Mouse (Mus musculus): ENCODE measurements around the gene Slc7a5.

The Slc7a5 gene

GRCm38 (mm10) chr8:121943716-121944115 is 36.2 kb upstream of the Slc7a5 start:
- in situ Hi-C loops (cut with MboI; ENCODE audit: low pct_unique_long_range_greater_than_20kb in 1 of 2, low sequenced_read_pairs in 2 of 2, unreplicated experiment in 1 of 2), result loop anchor here in 1 of 2 experiments (25.0 kb wide), 1 partner anchor 356 kb away; the partner anchor contains the start of genes Fbxo31 and Map1lc3b

- in situ Hi-C loops (cut with MboI; ENCODE audit: low pct_unique_long_range_greater_than_20kb in 1 of 2, low sequenced_read_pairs in 2 of 2, unreplicated experiment in 1 of 2), result loop anchor here in 1 of 2 experiments (25.0 kb wide), 1 partner anchor 356 kb away; the partner anchor contains the start of genes Fbxo31 and Map1lc3b
These were observed 35.6 kb upstream of the Slc7a5 start for GRCm38 (mm10) chr8:121943057-121943540.

GRCm38 (mm10) chr8:121938732-121939131 is 31.2 kb upstream of the Slc7a5 start:
- in situ Hi-C loops (cut with MboI; ENCODE audit: low pct_unique_long_range_greater_than_20kb in 1 of 2, low sequenced_read_pairs in 2 of 2, unreplicated experiment in 1 of 2), result loop anchor here (10.0 to 25.0 kb wide), 2 partner anchors 184 to 351 kb away; partner anchors contain the start of genes Fbxo31 (in 1 of the 2) and Map1lc3b (in 1 of the 2)

DNA sequence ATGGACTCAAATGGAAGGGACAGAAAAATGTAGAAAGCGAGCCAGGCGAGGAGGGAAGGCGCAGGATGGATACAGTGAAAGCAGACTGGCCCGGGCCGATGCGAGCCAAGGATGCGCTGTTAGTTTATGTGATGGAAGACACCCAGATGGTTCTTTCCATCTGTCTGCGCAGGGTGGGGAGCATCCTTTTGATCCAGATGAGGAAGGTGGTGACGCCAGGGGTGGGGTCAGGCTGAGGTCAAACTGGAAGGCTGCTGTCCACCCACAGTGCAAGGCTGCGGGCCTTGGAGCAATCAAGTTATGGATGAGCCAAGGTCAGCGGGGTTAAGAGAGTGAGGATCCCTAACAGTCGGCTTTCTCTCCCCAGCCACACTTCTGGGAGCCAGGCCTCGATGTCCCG is 28.9 kb upstream of the Slc7a5 start:
- in situ Hi-C loops (cut with MboI; ENCODE audit: low pct_unique_long_range_greater_than_20kb in 1 of 2, low sequenced_read_pairs in 2 of 2, unreplicated experiment in 1 of 2), result loop anchor here (10.0 to 25.0 kb wide), 2 partner anchors 182 to 349 kb away; partner anchors contain the start of genes Fbxo31 (in 1 of the 2) and Map1lc3b (in 1 of the 2)

- in situ Hi-C loops (cut with MboI; ENCODE audit: low pct_unique_long_range_greater_than_20kb in 1 of 2, low sequenced_read_pairs in 2 of 2, unreplicated experiment in 1 of 2), result loop anchor here (10.0 to 25.0 kb wide), 2 partner anchors 181 to 348 kb away; partner anchors contain the start of genes Fbxo31 (in 1 of the 2) and Map1lc3b (in 1 of the 2)
These were observed 28.1 kb upstream of the Slc7a5 start for GRCm38 (mm10) chr8:121935341-121936294.

DNA sequence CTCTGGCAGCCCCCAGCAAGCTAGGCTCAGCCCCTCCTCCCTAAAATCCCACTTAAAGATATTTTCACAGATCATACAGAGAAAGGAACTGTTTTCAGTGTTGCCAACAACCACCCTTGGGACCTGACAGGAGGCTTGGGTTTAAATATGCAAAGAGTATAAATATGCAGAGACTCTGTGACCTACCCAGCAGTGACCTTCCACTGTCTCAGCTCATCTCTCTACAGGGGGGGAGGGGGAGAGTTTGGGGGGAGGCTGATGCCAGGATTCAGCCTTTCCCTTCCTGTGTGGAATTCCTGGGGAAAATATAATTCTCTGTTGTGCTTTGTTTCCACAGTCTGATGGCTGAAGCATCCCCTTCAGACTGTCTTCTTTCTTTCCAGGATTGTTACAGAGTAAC is 27.4 kb upstream of the Slc7a5 start:
- in situ Hi-C loops (cut with MboI; ENCODE audit: low pct_unique_long_range_greater_than_20kb in 1 of 2, low sequenced_read_pairs in 2 of 2, unreplicated experiment in 1 of 2), result loop anchor here (5.0 to 25.0 kb wide), 3 partner anchors 83 to 348 kb away; partner anchors contain the start of genes Fbxo31 (in 1 of the 2) and Map1lc3b (in 1 of the 2)

GRCm38 (mm10) chr8:121934506-121934905 is 27.0 kb upstream of the Slc7a5 start:
- in situ Hi-C loops (cut with MboI; ENCODE audit: low pct_unique_long_range_greater_than_20kb in 1 of 2, low sequenced_read_pairs in 2 of 2, unreplicated experiment in 1 of 2), result loop anchor here (5.0 to 25.0 kb wide), 3 partner anchors 82 to 347 kb away; partner anchors contain the start of genes Fbxo31 (in 1 of the 2) and Map1lc3b (in 1 of the 2)

DNA sequence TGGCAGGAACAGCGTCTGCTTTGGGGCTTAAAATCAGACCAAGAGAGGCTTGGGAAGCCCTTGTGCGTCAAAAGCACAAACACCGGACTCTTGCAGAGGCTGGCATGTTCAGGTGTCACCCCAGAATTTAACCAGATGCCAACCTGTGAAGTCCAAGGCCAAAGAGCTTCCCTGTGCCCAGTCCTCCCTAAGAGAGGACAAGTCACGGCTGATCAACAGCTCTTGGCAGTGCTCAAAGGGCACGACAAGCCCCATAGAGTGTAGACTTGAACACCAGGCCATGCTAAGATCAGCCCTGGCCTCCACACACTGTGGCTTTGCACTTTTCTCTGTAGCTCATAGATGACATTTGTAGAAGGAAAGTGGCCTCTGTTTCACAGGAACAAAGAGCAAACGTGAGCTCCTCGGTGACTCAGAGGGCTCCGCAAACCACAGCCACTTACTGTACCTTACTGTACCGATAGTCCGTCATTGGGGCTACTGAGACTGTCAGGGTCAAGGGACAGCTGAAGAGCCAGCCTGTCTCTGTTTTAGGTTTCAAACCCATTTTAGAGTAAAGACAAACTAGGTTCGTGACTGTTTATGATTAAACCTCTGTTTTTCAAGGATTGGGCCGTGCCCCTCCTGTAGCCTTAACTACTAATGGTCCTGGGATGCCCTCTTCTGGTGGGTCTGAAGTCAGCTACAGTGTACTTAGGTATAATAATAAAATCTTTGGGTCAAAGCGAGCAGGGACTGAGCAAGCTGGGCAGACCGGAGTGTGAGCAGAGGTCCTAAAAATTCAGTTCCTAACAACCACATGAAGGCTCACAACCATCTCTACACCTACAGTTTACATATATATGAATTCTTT is 25.4 kb upstream of the Slc7a5 start:
- in situ Hi-C loops (cut with MboI; ENCODE audit: low pct_unique_long_range_greater_than_20kb in 1 of 2, low sequenced_read_pairs in 2 of 2, unreplicated experiment in 1 of 2), result loop anchor here (5.0 to 25.0 kb wide), 3 partner anchors 81 to 346 kb away; partner anchors contain the start of genes Fbxo31 (in 1 of the 2) and Map1lc3b (in 1 of the 2)

DNA sequence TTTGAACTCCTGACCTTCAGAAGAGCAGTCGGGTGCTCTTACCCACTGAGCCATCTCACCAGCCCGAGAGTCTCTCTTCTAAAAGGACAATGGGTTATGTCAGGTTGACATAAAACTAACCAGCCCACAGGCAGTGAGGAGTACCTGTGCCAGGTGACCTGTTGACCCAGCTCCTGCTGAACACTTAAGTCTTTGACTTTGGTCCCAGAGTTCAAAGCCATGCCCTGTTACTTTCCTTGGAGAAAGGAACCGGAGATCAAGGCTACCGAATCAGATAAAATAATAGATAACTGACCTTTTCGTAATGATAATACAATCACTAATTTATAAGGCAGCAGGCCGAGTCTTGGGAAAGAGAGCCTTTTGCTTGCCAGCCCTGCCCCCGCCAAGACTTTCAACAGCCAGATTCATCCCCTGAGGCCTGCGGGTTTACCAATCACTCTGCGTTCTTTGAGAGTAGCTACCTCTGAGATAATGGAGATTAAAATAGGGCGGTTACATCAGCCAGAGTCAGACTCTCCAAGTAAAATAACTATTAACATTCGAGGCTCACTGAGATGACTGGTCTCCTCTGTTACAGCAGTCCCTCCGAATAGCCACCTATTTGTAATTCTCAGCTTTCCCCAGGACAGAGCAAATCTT is 24.7 kb upstream of the Slc7a5 start:
- in situ Hi-C loops (cut with MboI; ENCODE audit: low pct_unique_long_range_greater_than_20kb in 1 of 2, low sequenced_read_pairs in 2 of 2, unreplicated experiment in 1 of 2), result loop anchor here (5.0 to 25.0 kb wide), 3 partner anchors 80 to 345 kb away; partner anchors contain the start of genes Fbxo31 (in 1 of the 2) and Map1lc3b (in 1 of the 2)

- in situ Hi-C loops (cut with MboI; ENCODE audit: low pct_unique_long_range_greater_than_20kb in 1 of 2, low sequenced_read_pairs in 2 of 2, unreplicated experiment in 1 of 2), result loop anchor here (5.0 to 25.0 kb wide), 3 partner anchors 79 to 344 kb away; partner anchors contain the start of genes Fbxo31 (in 1 of the 2) and Map1lc3b (in 1 of the 2)
These were observed 24.1 kb upstream of the Slc7a5 start for GRCm38 (mm10) chr8:121931571-121931970.

- in situ Hi-C loops (cut with MboI; ENCODE audit: low pct_unique_long_range_greater_than_20kb in 1 of 2, low sequenced_read_pairs in 2 of 2, unreplicated experiment in 1 of 2), result loop anchor here (5.0 to 25.0 kb wide), 3 partner anchors 78 to 343 kb away; partner anchors contain the start of genes Fbxo31 (in 1 of the 2) and Map1lc3b (in 1 of the 2)
These were observed 22.6 kb upstream of the Slc7a5 start for GRCm38 (mm10) chr8:121930047-121930446.

GRCm38 (mm10) chr8:121927316-121927715 is 19.8 kb upstream of the Slc7a5 start:
- in situ Hi-C loops (cut with MboI; ENCODE audit: low pct_unique_long_range_greater_than_20kb in 1 of 2, low sequenced_read_pairs in 2 of 2, unreplicated experiment in 1 of 2), result loop anchor here in 1 of 2 experiments (25.0 kb wide), 1 partner anchor 340 kb away; the partner anchor contains the start of genes Fbxo31 and Map1lc3b

GRCm38 (mm10) chr8:121926266-121926665 is 18.8 kb upstream of the Slc7a5 start:
- in situ Hi-C loops (cut with MboI; ENCODE audit: low pct_unique_long_range_greater_than_20kb in 1 of 2, low sequenced_read_pairs in 2 of 2, unreplicated experiment in 1 of 2), result loop anchor here in 1 of 2 experiments (25.0 kb wide), 1 partner anchor 339 kb away; the partner anchor contains the start of genes Fbxo31 and Map1lc3b

- in situ Hi-C loops (cut with MboI; ENCODE audit: low pct_unique_long_range_greater_than_20kb in 1 of 2, low sequenced_read_pairs in 2 of 2, unreplicated experiment in 1 of 2), result loop anchor here in 1 of 2 experiments (25.0 kb wide), 1 partner anchor 338 kb away; the partner anchor contains the start of genes Fbxo31 and Map1lc3b
These were observed 18.1 kb upstream of the Slc7a5 start for GRCm38 (mm10) chr8:121925624-121926023.

DNA sequence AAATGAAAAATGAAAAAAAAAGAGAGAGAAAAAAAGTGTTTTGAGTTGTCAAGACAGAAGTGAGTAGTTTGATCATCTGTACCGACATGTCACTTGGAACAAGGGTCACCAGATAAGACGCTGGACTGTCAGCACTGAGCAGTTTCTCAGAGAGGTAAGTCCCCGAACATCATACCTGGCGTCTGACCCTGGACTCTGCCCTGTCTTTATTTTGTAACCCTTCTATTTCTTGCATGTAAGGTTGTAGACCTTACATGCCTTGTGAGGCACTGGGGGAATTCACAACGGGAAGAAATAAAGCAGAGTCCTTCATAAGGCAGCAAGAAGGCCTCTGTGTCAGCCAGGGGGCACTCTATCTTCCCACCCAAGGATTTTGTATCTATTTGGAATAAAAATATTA is 17.2 kb upstream of the Slc7a5 start:
- in situ Hi-C loops (cut with MboI; ENCODE audit: low pct_unique_long_range_greater_than_20kb in 1 of 2, low sequenced_read_pairs in 2 of 2, unreplicated experiment in 1 of 2), result loop anchor here in 1 of 2 experiments (25.0 kb wide), 1 partner anchor 337 kb away; the partner anchor contains the start of genes Fbxo31 and Map1lc3b

- in situ Hi-C loops (cut with MboI; ENCODE audit: low pct_unique_long_range_greater_than_20kb in 1 of 2, low sequenced_read_pairs in 2 of 2, unreplicated experiment in 1 of 2), result no loop called here
These were observed 14.6 kb upstream of the Slc7a5 start for GRCm38 (mm10) chr8:121922101-121922500.

GRCm38 (mm10) chr8:121921582-121921981 is 14.1 kb upstream of the Slc7a5 start:
- in situ Hi-C loops (cut with MboI; ENCODE audit: low pct_unique_long_range_greater_than_20kb in 1 of 2, low sequenced_read_pairs in 2 of 2, unreplicated experiment in 1 of 2), result no loop called here

All from mouse embryonic stem cell (cell line).